Mouse (Mus musculus): ENCODE measurements at regions not wholly inside any gene's neighbourhood (a gene's known extent, or its start where the extent isn't known, plus 50 kb on each side); places are given as distances from the start of the nearest gene placed in this dataset.

DNA sequence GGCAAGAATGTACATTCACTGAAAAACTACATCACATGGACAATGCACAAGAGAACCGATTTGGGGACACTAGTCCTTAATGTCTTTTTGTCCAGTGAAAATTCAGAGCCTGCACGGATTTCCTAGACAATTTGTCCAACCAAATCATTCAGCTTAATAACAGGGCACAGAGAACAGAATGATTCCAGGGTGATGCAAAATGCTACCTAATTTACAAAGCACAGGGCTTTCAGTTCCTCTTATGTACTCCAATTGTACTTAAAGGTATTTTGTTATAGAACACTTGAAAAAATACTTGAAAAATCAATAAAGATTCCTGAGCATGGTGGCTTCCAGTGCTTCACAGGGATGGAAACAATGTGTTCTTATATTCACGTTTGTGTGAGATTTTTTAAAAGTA is 75.2 kb upstream of the Pfn2 start:
- Histone ChIP-seq H3K4me3 (replicated peaks) (no peak overlapping the region), H3K27me3 (ENCODE audit: control insufficient read depth) (no peaks in the 10 kb centered on the region), H3K4me1 (ENCODE audit: control insufficient read depth) (no peaks in the 10 kb centered on the region), H3K36me3 (ENCODE audit: control insufficient read depth) (no peaks in the 10 kb centered on the region), H3K9me3 (ENCODE audit: control insufficient read depth, low read length) (no peaks in the 10 kb centered on the region)
- TF ChIP-seq GATA1 (IDR thresholded peaks at IDR 0.05; ENCODE audit: low read length) = no peak
- TF ChIP-seq TAL1 (IDR thresholded peaks at IDR 0.05; ENCODE audit: low read length) = no peak

DNA sequence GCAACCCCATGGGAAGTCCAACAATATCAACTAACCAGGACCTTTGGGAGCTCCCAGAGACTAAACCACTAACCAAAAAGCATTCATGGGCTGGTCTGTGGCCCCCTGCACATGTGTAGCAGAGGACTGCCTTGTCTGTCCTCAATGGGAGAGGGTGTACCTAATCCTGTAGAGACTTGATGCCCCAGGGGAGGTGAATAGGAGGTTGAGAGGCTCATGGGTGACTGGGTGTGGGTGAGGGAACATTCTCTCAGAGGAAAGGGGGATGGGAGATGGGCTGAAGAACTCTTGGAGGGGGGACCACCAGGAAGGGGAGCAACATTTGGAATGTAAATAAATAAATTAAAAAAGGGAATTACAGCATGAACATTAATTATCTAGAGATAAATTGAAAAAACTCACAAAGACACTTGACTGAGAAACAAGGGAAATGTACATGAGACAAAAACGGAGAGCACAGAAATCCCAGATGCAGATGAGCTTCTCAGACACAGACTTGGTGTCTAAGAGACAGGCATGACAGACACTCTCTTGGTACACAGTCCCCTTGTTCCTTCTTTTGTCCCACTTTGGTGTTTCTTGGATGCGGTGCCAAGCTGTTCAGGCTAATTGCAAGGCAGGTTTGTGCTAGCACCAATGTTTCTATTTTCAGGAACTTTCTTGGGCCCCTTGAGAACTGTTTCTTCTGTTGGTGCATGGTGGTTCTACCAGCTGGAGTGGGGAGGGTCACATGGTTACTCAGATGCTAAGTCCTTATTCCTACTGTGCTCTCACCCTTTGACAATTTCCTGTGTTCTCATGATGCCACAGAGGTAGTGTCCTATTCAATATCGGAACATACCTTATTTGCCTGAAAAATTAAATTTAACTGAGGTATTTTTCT is 85.0 kb upstream of the Pfn2 start:
- Histone ChIP-seq H3K36me3 (ENCODE audit: control insufficient read depth) (no peaks in the 10 kb centered on the region), H3K27me3 (ENCODE audit: control insufficient read depth) (no peaks in the 10 kb centered on the region), H3K4me3 (replicated peaks) (no peak overlapping the region), H3K9me3 (ENCODE audit: control insufficient read depth, low read length) (no peaks in the 10 kb centered on the region), H3K4me1 (ENCODE audit: control insufficient read depth) (no peaks in the 10 kb centered on the region)
- no peak for TF ChIP-seq TAL1 (IDR thresholded peaks at IDR 0.05; ENCODE audit: low read length)

GRCm38 (mm10) chr3:57935042-57935610 is 87.2 kb upstream of the Pfn2 start:
- Histone ChIP-seq H3K27me3 (ENCODE audit: control insufficient read depth) (no peaks in the 10 kb centered on the region), H3K9me3 (ENCODE audit: control insufficient read depth, low read length) (no peaks in the 10 kb centered on the region), H3K36me3 (ENCODE audit: control insufficient read depth) (no peaks in the 10 kb centered on the region), H3K4me1 (ENCODE audit: control insufficient read depth) (no peaks in the 10 kb centered on the region), H3K4me3 (replicated peaks) (no peak overlapping the region)
- TF ChIP-seq TAL1 (IDR thresholded peaks at IDR 0.05; ENCODE audit: low read length) (no peak), GATA1 (IDR thresholded peaks at IDR 0.05; ENCODE audit: low read length) (no peak)

GRCm38 (mm10) chr3:57940504-57941381 is 92.9 kb upstream of the Pfn2 start:
- TF ChIP-seq TAL1 (IDR thresholded peaks at IDR 0.05; ENCODE audit: low read length) (no peak), GATA1 (IDR thresholded peaks at IDR 0.05; ENCODE audit: low read length) (no peak)
- Histone ChIP-seq H3K27me3 (ENCODE audit: control insufficient read depth) (no peaks in the 10 kb centered on the region), H3K4me3 (replicated peaks) (no peak overlapping the region), H3K36me3 (ENCODE audit: control insufficient read depth) (no peaks in the 10 kb centered on the region), H3K4me1 (ENCODE audit: control insufficient read depth) (no peaks in the 10 kb centered on the region), H3K9me3 (ENCODE audit: control insufficient read depth, low read length) (no peaks in the 10 kb centered on the region; the same call in 1 of the 2 replicates)

- no peak for TF ChIP-seq GATA1 (IDR thresholded peaks at IDR 0.05; ENCODE audit: low read length)
- TF ChIP-seq TAL1 (IDR thresholded peaks at IDR 0.05; ENCODE audit: low read length) = no peak
- Histone ChIP-seq H3K36me3 (ENCODE audit: control insufficient read depth) (no peaks in the 10 kb centered on the region), H3K9me3 (ENCODE audit: control insufficient read depth, low read length) (no peaks in the 10 kb centered on the region; the same call in 1 of the 2 replicates)
Measured at GRCm38 (mm10) chr3:57944698-57945097, 96.8 kb upstream of the Pfn2 start.

DNA sequence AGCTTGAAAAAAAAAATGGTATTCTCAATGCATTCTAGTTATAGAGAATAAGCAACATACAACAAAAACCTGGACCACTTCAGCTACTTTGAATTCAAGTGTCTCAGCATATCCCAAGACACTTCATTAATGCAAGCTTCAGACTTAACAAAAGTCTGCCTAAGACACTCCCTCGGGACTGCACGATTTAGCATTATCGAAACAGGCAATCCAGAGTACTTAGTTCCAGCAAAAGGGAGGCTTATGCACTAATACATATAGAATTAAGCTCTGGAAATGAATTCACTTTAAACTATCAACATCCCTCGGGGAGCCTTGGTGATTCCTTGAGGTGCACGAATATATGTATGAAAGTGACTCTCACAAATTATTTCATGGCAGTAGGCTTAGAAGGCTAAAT is 97.9 kb upstream of the Pfn2 start:
- H3K36me3 ChIP-seq (ENCODE audit: control insufficient read depth) = no peaks in the 10 kb centered on the region
- no peak for TF ChIP-seq GATA1 (IDR thresholded peaks at IDR 0.05; ENCODE audit: low read length)
- TF ChIP-seq TAL1 (IDR thresholded peaks at IDR 0.05; ENCODE audit: low read length) = no peak

More at GRCm38 (mm10) chr3:57944698-57945097, 96.8 kb upstream of the Pfn2 start:
- Histone ChIP-seq H3K4me1 (ENCODE audit: control insufficient read depth) (no peaks in the 10 kb centered on the region), H3K4me3 (replicated peaks) (no peak overlapping the region), H3K27me3 (ENCODE audit: control insufficient read depth) (no peaks in the 10 kb centered on the region)

DNA sequence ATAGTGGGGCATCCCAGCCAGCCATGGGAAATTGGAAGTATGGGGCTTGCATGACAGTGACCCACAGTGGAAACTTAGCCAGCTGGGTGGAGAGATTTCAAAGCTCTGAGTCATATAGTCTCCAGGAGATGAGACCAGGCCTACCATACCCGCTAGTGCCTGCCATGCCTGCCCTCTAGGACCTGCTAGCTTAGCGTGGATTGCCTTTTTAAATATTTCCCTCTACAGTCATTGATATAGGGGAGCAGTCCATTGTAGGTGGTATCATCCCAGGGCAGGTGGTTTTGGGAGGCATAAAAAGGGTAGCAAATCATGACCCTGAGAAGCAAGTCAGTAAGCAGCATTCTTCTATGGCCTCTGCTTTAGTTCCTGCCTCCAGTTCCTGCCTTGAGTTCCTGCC is 99.5 kb upstream of the Pfn2 start:
- Histone ChIP-seq H3K4me3 (replicated peaks) (no peak overlapping the region), H3K27me3 (ENCODE audit: control insufficient read depth) (no peaks in the 10 kb centered on the region), H3K36me3 (ENCODE audit: control insufficient read depth) (no peaks in the 10 kb centered on the region), H3K4me1 (ENCODE audit: control insufficient read depth) (no peaks in the 10 kb centered on the region), H3K9me3 (ENCODE audit: control insufficient read depth, low read length) (no peaks in the 10 kb centered on the region)
- TF ChIP-seq TAL1 (IDR thresholded peaks at IDR 0.05; ENCODE audit: low read length) = no peak
- no peak for TF ChIP-seq GATA1 (IDR thresholded peaks at IDR 0.05; ENCODE audit: low read length)

More for the DNA sequence above, 97.9 kb upstream of the Pfn2 start:
- no peaks in the 10 kb centered on the region for H3K4me1 ChIP-seq (ENCODE audit: control insufficient read depth)
- H3K4me3 ChIP-seq (replicated peaks) = no peak overlapping the region
- H3K9me3 ChIP-seq (ENCODE audit: control insufficient read depth, low read length) = no peaks in the 10 kb centered on the region; the same call in 1 of the 2 replicates
- no peaks in the 10 kb centered on the region for H3K27me3 ChIP-seq (ENCODE audit: control insufficient read depth)

DNA sequence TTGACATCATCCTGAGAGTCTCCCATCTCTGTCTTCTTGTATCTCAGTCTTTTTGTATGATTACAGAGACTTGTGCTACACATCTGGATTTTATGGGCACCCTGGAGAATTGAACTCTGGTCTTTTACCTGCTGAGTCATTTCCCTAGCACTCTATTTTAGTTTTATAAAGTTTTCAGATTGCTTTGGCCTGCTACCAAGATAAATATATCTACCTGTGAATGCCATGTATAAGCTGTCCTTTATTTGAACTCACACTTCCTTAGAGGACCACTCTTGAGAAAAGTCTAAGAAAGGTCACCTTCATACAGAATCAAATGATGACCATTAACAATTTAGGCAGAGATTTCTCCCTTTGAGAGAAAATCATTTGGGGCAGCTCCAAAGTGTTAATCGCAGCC is 100.8 kb upstream of the Pfn2 start:
- Histone ChIP-seq H3K36me3 (ENCODE audit: control insufficient read depth) (no peaks in the 10 kb centered on the region), H3K27me3 (ENCODE audit: control insufficient read depth) (no peaks in the 10 kb centered on the region), H3K9me3 (ENCODE audit: control insufficient read depth, low read length) (no peaks in the 10 kb centered on the region), H3K4me1 (ENCODE audit: control insufficient read depth) (no peaks in the 10 kb centered on the region), H3K4me3 (replicated peaks) (no peak overlapping the region)
- TF ChIP-seq GATA1 (IDR thresholded peaks at IDR 0.05; ENCODE audit: low read length) = no peak
- no peak for TF ChIP-seq TAL1 (IDR thresholded peaks at IDR 0.05; ENCODE audit: low read length)

All from erythroblast, embryonic 14.5 days (primary cell).